Mouse (Mus musculus) cerebral cortex, adult 2 months (tissue): ENCODE measurements around the gene 1500009C09Rik.

Experiments
- WGBS: fragments of 180-500 bp; shearing (Covaris S2); methylation state at CpG from one replicate; pipeline ENCODE4 v1.1.7; 2018; 5-methylcytosine and 5-hydroxymethylcytosine counted together

Gene 1500009C09Rik

DNA sequence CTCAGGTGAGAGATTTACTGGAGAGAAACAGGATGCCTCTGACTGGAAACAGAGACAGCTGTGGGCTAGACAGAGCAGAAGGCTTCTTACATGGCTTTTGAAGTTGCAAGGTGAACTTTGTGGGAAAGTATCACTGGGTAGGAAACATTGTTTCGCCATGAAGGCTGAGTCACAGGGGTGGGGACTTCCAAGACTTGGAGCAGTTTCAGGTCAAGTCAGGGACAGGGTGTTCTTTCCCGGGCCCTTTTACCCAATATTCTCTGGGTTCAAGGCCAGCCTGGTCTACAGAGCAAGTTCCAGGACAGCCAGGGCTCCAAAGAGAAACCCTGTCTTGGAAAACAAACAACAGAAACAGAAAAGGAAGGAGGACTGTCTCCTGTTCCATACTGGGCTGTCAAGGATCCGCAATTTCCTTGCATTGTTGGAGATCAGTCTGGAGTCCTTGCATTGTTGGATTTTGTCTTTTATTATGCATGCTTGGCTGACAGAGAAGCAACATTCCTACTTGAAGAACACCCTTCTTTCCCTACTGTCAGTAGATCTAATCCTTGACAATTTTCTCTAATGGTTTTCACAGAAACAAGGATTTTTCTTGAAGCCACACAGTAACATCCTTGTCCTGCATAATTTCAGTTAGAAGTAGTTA is 4.9 kb upstream of the 1500009C09Rik start:
- WGBS, result 75% methylated on average over 3 of the region's 3 CpGs

DNA sequence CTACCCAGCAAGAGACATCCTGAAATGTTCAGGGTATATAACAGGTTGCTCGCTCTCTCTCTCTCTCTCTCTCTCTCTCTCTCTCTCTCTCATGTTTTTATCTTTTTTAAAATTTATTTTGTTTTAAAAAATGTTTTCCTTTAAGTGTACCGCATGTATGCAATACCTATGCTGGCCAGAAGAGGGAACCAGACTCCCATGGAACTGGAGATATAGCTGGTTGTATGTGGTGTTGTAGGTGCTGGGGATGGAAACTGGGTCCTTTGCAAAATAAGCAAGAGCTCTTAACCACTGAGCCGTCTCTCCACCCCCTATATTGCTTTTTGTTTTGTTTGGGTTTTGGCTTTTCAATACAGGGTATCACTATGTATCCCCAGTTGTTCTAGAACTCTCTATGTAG is 618 bp upstream of the 1500009C09Rik start:
- 97% methylated on average over 3 of the region's 3 CpGs for WGBS

DNA sequence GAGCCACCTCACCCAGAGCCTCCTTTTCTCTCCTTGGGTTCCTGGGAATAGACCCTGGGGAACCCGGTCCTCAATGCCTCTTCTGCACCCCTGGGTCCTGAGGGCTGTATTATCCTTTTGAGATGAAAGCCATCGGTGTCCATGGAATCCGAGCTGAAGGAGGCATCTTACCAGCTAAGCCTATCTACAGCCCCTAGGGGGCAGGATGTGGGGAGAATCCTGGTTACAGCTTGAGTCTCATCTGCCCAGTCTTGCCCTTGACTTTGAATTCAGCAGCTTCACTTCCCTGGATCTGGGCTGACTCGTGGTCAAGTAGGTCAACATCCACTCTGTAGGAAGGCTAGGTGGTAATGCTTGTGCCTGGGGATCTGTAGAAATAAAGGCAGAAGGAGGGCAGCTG is 3.1 kb downstream of the 1500009C09Rik start:
- 28% methylated on average over 4 of the region's 4 CpGs for WGBS

DNA sequence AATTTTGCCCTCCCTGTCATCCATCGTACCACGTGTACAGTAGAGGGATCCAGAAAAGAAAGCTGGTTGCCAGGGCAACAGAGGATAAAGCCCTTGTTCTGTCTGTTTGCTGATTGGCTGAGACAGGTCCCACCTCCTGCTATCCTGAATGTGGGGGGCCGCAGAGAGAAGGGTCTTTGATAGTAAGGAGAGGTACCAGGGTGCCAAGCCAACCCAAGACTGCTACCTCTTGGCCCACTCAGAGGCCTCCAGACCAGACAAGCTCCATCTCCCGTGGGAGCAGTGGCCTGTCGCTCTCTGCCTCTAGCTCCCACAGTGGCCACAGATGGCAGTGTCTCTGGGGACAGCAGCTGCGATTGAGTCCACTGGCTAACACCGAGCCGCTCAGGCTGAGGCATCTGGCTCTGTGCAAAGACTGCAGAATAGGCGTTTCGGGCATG is 3.8 kb downstream of the 1500009C09Rik start:
- WGBS, result 10% methylated on average over 10 of the region's 10 CpGs

DNA sequence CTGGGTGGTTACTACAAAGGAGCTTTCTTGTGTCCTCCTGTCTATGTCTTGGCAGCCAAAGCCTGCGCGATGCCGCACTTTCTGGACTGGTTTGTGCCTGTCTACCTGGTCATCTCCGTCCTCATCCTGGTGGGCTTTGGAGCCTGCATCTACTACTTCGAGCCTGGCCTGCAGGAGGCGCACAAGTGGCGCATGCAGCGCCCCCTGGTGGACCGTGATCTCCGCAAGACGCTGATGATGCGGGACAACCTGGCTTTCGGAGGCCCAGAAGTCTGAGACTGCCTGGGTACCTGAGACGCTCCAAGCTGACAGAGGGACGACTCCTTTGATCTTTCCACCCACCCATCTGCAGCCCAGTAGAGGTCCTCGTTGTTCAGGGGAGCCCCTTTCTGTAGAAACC is 7.3 kb downstream of the 1500009C09Rik start:
- WGBS, result 20% methylated on average over 16 of the region's 16 CpGs

DNA sequence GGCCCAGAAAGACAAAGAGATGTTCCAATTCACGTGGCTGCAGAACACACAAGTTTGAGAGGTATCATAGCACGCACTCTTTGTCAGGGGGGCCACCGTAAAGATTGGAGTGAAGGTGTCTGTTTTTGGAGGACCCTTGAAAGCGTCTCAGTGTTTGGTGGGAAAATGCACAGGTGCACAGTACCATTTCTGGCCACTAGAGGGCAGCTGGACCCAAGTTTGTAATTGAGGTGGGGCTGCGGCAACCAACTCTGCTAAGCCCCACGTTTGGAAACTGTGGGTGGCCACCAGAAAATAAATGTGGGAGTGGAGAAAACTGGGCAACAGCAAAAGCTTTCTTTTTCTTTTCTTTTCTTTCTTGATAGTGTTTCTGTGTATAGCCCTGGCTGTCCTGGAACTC is 14.2 kb downstream of the 1500009C09Rik start:
- 5% methylated on average over 6 of the region's 6 CpGs for whole genome bisulfite sequencing

DNA sequence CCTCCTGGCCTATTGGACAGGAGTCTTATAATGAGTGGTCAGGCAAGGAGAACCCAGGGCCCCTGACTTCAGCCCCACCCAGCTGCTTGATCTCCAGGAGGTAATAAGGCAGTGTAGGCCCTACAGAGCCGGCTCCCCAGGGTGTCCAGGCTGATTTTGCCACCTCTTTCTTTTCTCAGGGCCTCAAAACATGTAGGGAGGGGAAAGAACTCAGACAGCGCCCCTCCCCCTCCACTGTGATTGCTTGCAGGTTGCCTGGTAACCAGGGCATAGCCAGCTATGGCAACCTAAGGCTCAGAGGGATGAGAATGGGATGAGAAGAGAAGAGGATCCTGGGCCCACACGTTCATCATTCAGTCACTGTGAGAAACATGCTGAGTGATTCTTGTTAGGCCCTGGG is 16.0 kb downstream of the 1500009C09Rik start:
- 35% methylated on average over 3 of the region's 3 CpGs for WGBS

DNA sequence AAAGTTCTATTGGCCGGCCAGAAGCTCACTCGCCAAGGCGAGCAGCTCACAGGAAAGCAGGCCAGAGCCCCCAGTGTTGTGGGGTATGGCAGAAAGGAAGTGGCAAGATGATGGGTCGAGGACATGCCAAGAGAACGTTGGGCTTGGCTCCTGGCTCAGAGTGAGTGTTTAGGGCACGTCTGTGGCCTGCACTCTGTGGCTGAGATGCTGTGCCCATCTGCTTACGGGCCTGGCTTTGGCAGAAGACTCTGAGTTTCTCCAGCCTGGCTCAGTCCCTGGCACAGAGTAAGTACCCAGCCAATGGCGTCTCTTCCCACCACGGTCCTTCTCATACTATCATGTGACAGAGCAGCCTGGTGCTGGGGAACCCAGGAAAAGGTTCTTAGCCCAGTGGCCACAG is 16.6 kb downstream of the 1500009C09Rik start:
- 65% methylated on average over 9 of the region's 9 CpGs for WGBS

DNA sequence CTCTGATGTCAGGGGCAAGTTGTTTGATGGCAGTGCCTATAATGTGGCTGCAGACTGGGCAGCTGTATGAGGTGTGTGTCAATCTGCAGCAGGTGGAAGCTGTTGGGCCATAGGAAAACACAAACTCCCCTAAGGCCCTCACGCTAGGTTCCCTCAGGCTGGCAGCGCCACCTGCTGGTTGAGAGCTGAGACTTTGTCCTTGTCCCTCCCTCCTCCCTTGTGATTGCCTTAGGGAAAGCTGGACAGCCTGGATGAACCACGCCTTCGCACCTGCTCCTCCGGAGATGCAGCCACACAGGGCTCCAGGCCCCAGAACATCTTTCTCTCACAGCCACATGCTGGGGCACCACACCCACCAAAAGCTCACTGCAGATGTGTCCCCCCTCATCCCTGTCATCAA is 19.0 kb downstream of the 1500009C09Rik start:
- WGBS, result 1% methylated on average over 5 of the region's 5 CpGs

DNA sequence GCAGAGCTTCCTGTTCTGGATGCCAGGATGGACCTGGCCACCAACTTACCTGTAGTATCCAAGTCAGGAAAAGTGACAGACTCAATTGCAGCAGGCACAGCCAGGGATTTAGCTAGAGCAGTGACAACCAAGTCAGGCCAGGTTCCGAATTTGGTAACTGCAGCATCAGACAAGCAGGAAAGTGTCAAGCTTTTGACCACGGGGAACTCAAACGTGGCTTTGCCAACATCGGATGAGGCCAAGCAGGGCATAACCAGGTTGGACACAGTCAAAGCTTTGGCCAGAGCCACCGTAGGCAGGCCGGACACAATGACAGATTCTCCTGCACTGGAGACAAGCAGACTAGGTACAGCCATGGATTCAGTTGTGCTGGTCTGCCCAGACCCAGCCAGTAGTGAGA is 20.1 kb downstream of the 1500009C09Rik start:
- 89% methylated on average over 6 of the region's 6 CpGs for WGBS

DNA sequence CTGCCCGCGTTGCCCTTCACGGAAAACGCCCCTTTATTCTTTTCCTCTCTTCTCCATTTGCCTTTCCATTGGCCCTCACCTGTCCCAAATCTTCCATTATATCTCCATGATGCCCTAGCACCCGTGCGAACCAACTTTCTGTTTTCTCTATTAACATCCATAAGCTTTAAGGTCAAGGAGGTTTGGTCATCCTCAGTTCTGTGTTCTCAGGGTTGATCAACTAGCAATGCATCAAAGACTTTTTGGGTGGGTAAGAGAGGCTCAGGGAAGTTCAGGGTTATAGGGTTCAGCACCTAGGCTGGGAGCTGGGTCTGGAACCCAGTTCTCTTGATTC is 22.4 kb downstream of the 1500009C09Rik start, which contains the start of gene Sept3:
Sept3 (plus strand) TSS at position 301 of the 334 bp plus-strand sequence.
- WGBS, result 28% methylated on average over 6 of the region's 6 CpGs

DNA sequence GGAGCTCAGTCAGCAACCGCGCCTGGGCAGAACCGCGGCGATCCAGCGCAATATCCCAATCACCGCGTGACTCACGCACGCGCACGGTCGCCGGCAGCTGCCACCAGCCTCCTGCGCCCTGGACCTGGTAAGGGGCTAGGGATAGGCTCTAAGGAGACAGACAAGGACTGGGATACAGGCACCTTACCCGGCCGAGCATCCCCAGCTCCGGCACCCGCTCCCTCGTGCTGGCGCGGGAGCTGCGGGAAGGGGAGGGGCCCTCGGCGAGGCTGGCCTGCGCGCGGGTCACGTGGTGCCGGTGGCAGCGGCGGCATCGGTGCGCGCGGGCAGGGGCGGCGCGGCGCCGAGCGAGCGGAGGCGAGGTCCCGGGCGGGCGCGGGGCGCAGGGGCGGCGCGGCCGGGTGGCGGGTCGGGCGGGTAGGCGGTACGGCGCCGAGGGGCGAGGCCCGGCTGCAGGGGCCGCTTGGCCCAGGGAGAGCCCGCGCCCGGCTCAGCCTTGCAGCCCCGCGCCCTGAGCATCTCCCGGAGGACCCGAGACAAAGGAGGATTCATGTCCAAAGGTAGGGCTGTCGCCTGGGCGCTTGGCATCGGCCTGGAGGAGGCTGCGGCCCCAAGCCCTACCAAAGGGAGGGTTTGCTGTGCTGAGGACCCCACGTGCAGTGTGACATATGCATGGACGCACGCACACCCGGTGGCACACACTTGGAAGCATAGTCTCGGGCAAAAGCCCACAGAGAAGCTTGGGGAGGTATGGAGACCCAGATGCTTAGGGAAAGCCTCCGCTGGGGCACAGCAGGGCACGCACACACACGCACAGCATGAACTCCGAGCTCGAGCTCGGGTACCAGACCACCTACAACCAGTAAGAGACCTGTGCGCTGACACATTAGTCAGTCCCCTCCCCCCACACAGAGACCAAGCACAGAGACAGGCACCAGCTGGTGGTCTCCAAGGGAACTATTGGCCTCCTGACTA is 23.0 kb downstream of the 1500009C09Rik start:
- WGBS, result under 1% methylated on average over 63 of the region's 86 CpGs

DNA sequence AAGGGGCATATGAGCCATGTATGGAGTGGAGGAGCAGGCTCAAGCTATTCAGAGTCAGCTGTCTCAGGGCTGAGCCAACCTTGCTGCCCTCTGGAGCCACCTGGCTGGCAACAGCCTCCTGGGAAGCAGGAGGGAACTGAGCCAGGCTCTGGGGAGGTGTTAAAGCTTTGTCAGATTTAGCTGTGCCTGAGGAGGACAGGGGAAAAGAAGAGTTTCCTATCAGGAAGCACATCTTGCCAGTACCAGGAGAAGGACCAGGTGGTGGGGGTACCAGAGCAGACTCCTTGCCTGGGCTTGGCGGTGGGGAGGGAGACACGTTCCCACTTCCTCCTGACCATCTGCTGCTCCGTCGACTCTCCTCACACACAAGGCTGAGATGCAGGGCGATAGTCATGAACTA is 25.4 kb downstream of the 1500009C09Rik start:
- 35% methylated on average over 5 of the region's 5 CpGs for WGBS

DNA sequence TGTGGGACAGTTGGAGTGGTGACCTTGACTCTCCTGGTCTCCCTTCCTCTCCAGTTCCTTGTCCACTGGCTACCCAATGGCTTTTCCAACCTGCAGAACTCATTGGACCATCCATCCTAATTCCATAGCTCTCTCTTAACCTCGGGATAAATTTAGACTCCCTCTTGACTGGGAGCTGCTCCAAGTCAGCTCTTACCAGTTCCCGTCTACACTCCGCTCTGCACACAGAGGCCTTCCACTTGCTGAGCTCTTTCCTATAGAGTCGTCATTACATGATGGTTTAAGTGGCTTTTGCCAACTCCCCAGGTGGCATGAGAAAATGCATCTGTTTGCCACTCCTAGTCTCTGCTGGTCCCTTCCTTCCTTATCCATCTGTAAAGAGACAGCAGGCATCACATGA is 28.4 kb downstream of the 1500009C09Rik start:
- WGBS, result 38% methylated on average over 4 of the region's 4 CpGs

DNA sequence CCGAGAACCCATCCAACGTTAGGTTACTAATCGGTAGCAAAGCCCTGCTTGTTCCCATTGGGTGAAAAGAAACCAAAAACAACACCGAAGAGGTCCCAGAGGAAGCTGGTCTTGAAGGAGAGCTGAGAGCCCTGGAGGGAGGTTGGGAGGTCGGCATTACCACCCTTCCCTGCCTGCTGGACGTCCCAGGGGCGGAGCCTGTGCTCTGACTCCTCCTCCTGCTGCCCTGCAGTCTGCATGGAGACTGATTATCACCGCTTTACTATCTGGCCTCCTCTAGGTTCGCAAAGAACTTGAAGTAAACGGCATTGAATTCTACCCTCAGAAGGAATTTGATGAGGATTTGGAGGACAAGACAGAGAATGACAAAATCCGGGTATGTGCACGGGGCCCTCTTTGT is 34.0 kb downstream of the 1500009C09Rik start:
- WGBS, result 70% methylated on average over 12 of the region's 12 CpGs

DNA sequence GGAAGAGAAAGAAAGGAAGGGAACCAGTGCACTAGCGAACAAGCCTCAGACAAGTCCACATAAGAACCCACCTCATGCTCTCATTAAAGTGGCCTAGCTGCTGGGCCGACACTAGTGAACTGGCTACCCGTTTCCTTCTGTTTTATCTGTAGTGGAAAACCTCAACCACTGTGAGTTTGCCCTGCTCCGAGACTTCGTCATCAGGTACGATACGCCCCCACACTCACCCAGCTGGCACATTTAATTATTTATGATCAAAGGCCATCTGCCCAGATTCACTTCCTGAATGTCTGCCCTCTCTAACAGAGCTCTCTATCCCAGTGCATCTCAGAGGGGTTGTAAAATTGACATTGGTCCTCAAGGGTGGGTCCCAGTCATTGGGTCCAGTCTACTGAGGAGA is 38.1 kb downstream of the 1500009C09Rik start:
- 79% methylated on average over 7 of the region's 7 CpGs for WGBS

DNA sequence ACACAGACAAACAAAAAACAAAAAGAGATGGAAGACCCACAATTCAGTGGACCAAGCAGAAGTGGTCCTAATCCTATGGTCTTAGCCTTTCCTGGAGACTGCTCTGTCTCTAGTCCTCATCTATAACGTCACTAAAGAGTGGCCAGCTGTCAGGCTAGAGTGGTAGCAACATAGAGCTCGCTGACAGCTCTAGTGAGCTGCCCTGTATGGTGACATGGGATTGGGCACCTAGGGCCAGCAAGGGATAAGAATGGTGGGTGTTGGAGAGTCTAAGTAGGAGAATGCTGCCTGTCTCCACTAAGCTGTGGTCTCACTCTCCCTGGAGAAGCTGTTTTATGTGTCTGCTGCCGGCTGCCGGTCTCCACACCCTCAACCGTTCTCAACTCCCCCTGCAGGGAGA is 40.7 kb downstream of the 1500009C09Rik start:
- 37% methylated on average over 5 of the region's 5 CpGs for WGBS

DNA sequence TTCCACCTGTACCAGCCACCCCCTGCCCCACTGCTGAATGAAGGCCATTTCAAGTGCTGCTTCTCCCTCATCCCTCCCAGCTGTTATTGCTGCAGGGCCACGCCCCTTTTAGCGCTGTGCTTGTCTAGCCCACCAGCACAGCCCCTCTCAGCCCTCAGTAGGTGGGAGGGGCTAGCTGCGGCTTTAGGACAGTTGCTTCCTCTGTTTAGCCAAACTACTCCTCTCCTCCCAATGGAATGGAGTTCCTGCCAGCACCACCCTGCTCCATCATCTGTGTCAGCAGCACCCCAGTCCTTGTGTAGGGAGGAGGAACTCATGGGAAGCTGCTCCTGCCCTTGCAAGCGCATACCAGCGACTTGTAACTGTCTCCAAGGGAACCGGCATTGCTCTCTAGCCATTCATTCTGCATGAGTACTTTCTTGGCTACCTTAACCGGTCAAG is 41.1 kb downstream of the 1500009C09Rik start:
- WGBS, result 6% methylated on average over 7 of the region's 7 CpGs

DNA sequence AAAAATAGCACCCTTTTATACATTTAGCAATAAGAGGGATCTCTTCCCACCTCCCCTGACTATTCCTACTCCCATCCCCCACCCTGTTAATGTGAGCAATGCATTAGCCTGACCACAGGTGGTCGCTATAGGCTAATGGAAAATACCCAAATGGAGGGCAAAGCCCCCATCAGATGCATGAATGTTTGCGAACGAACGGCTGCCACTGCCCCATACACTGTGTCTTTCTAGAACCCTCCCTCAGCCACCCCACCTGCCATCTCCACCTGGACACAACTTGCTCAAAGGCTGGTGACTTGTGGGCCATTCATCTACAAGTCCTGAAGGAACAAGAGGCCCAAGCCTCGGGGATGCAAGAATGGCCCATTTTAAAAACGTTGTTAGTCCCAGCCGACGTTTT is 41.9 kb downstream of the 1500009C09Rik start:
- 13% methylated on average over 8 of the region's 8 CpGs for WGBS

DNA sequence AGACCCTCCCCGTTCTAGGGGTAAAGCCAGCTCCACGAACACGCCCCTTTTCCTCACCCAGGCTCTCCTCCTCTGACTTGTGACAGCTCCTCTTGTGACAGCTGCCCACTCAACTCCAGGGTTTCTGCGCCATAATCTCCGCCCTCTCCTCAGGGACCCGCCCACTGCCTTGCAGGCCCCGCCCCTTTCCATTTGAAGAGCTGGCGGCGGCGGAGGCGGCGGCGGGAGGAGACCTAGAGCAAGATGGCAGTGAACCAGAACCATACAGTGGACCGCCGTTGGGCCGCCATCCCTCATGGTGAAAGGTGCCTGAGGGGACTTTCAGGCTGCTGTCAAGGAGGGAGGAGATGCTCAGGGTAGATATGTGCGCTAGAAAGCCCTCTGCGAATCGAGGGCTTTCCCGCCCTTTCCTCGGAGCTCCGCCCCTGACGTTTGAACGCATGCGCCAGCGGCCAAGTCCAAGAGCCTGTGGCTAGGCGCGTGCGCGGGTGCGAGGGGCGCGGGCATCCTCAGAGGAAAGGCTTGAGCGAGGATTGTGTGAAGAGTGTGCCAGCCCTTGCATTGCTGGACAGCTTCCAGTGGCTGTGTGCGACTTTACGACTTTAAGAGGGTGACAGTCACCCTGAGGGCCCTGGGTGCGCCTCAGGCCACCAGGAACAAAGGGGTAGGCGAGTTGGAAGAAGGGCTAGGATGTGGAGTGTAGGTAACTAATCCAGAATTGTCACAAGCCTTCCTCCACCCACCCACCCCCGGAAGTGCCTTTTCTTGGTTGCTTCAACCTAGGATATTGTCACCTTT is 46.8 kb downstream of the 1500009C09Rik start, which contains the start of gene Wbp2nl:
Wbp2nl (plus strand) TSS at position 191 of the 798 bp plus-strand sequence.
- WGBS, result 57% methylated on average over 39 of the region's 39 CpGs

DNA sequence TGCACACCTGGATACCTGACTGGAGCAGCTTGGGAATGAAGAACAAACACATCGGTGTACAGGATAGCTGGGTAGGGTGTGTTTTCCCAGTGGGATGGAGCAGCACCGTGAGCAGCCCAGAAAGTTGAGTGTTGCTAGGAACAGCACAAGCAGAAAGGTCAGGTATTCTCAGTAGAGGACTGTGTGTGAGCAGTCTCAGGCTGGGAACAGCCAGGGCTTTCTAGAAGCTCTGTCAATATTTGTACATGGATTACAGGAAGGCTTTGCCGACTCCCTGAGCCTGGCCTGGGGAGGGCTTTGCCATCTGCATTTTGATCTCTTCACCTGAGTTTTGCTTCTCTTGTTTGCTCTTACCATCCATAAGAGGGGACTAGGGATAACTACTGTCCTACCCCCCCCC is 54.9 kb downstream of the 1500009C09Rik start:
- WGBS, result 76% methylated on average over 3 of the region's 3 CpGs

DNA sequence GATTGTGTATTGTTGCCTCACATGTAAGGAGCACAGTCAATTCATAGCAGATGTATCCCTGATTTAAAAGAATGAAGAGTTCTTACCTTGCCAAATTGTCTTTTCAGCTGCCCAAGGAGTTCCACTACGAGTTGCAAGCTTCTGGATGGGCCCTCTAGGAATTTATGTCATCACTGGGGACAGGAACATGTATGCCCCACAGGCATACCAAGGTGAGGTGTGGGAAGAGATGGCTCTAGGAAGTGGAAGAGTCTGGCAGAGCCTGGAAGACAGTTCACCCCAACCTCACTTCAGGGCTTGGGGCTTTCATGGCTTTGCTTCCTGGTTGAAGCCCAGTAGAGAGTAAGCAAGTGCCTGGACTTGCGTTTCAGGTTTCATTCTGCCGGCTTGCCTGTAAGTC is 56.2 kb downstream of the 1500009C09Rik start:
- WGBS, result 86% methylated on average over 3 of the region's 3 CpGs
